Mouse (Mus musculus) myocyte (in vitro differentiated cells): ENCODE measurements around the gene Ipcef1. TPM values are rescaled to one million over a fixed set of nuclear protein-coding genes. Genes with fewer than 3 reads are reported as not detected.

ENCODE experiments used
- H3K27me3 ChIP-seq: one replicate; pipeline ENCODE4 v1.6.1; 2011; ENCODE audit not compliant: control insufficient read depth, insufficient read depth, insufficient read length
- H3K36me3 ChIP-seq: one replicate; pipeline ENCODE4 v1.6.1; 2011; ENCODE audit not compliant: control insufficient read depth, insufficient read depth
- H3K4me2 ChIP-seq: one replicate; pipeline ENCODE4 v1.6.1; 2011; ENCODE audit warnings: low read depth, control low read depth
- H3K4me3 ChIP-seq: one replicate; pipeline ENCODE4 v1.5.1; 2011; ENCODE audit warnings: mild to moderate bottlenecking, control low read depth, moderate library complexity
- H3K79me2 ChIP-seq: one replicate; pipeline ENCODE4 v1.6.1; 2011; ENCODE audit not compliant: control insufficient read depth, insufficient read depth
- H3ac ChIP-seq: one replicate; pipeline ENCODE4 v1.6.1; 2011; ENCODE audit not compliant: control insufficient read depth, insufficient read length
- CEBPB ChIP-seq: IDR thresholded peaks from 2 replicates; pipeline ENCODE4 v1.6.1; 2011; ENCODE audit warnings: mild to moderate bottlenecking, moderate library complexity; ENCODE audit not compliant: poor library complexity, insufficient read depth, severe bottlenecking
- E2F4 ChIP-seq: IDR thresholded peaks from one replicate; pipeline ENCODE4 v1.6.1; 2011; ENCODE audit warnings: mild to moderate bottlenecking, control low read depth, moderate library complexity; ENCODE audit not compliant: insufficient read depth
- MAX ChIP-seq: IDR thresholded peaks from one replicate; pipeline ENCODE4 v1.6.1; 2011; ENCODE audit warnings: low read depth, mild to moderate bottlenecking, control low read depth
- MYOD1 ChIP-seq, 3 experiments: IDR thresholded peaks; one replicate each; pipeline ENCODE4 v1.6.1; 2011; ENCODE audit warnings: control low read depth in 2 of 3, low read depth in 2 of 3, mild to moderate bottlenecking in 2 of 3, moderate library complexity in 1 of 3; ENCODE audit not compliant: insufficient read length in 2 of 3, control insufficient read depth in 1 of 3
- MYOG ChIP-seq, 3 experiments: IDR thresholded peaks; one replicate each; pipeline ENCODE4 v1.6.1; 2011; ENCODE audit warnings: control low read depth in 2 of 3, low read depth in 2 of 3, mild to moderate bottlenecking in 2 of 3; ENCODE audit not compliant: insufficient read length in 2 of 3, control insufficient read depth in 1 of 3, insufficient read depth in 1 of 3
- POLR2A ChIP-seq: IDR thresholded peaks from one replicate; pipeline ENCODE4 v1.6.1; 2011; ENCODE audit warnings: low read depth, mild to moderate bottlenecking, control low read depth, moderate library complexity; ENCODE audit not compliant: insufficient read length
- POLR2AphosphoS2 ChIP-seq: IDR thresholded peaks from one replicate; pipeline ENCODE4 v1.6.1; 2011; ENCODE audit warnings: low read depth, control low read depth; ENCODE audit not compliant: insufficient read length
- REST ChIP-seq: IDR thresholded peaks from one replicate; pipeline ENCODE4 v1.6.1; 2011; ENCODE audit warnings: mild to moderate bottlenecking, control low read depth, moderate library complexity; ENCODE audit not compliant: insufficient read depth, insufficient read length
- SRF ChIP-seq: IDR thresholded peaks from one replicate; pipeline ENCODE4 v1.6.1; 2011; ENCODE audit warnings: low read depth; ENCODE audit not compliant: control insufficient read depth, insufficient read length
- TCF12 ChIP-seq: IDR thresholded peaks from one replicate; pipeline ENCODE4 v1.6.1; 2011; ENCODE audit warnings: mild to moderate bottlenecking, control low read depth; ENCODE audit not compliant: poor library complexity, insufficient read depth, severe bottlenecking
- TCF3 ChIP-seq: IDR thresholded peaks from one replicate; pipeline ENCODE4 v1.6.1; 2011; ENCODE audit warnings: low read depth, control low read depth; ENCODE audit not compliant: insufficient read length
- USF1 ChIP-seq: IDR thresholded peaks from one replicate; pipeline ENCODE4 v1.6.1; 2011; ENCODE audit warnings: low read depth, mild to moderate bottlenecking, control low read depth, moderate library complexity
- polyA plus RNA-seq: library from polyadenylated mRNA; unstranded; fragments of >200 nt; fragmentation: generic; extraction: Trizol; gene quantifications from one replicate; pipeline ENCODE4 v1.2.1, GENCODE M21; 2012; ENCODE audit warnings: missing spikeins

Ipcef1 gene
- polyA plus RNA-seq, 1 experiment: not detected

DNA sequence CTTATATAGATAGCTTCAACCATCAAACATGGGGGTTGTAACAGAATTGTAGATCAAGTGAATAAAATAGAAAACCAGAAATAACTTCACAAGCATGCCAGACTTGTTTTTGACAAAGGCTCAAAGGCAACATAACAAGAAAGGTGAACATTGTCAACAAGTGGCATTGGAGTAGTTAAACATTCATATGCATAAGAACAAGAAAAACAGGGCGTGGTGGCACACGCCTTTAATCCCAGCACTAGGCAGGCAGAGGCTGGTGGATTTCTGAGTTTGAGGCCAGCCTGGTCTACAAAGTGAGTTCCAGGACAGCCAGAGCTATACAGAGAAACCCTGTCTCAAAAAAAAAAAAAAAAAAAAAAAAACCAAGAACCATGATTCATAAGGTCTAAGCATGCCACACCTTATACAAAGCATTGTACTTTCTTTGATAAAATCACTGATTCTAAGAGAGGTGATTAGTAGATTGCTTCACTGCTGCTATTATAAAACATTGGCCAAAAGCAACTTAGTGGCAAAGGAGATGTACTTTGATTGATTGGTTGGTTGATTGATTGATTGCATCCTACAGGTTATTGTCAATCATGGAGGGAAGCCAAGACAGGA lies 173.9 kb downstream of the Ipcef1 start:
- no peak overlapping the region for H3K4me2 ChIP-seq
- H3K4me3 ChIP-seq: no peak overlapping the region
- TF ChIP-seq POLR2AphosphoS2: no peak
- TF ChIP-seq MYOG (IDR thresholded peaks at IDR 0.05; ENCODE audit: control insufficient read depth in 1 of 3, insufficient read depth in 1 of 3, insufficient read length in 2 of 3, low read depth in 2 of 3): no peak
- no peak for TF ChIP-seq MAX
- no peak for TF ChIP-seq REST
- no peak for TF ChIP-seq TCF12
- TF ChIP-seq USF1: no peak
- TF ChIP-seq CEBPB: no peak
- no peak for TF ChIP-seq POLR2A
- no peak for TF ChIP-seq E2F4
- no peak for TF ChIP-seq SRF
- TF ChIP-seq TCF3: no peak
- TF ChIP-seq MYOD1 (IDR thresholded peaks at IDR 0.05; ENCODE audit: control insufficient read depth in 1 of 3, insufficient read length in 2 of 3, low read depth in 2 of 3): no peak
- H3K36me3 ChIP-seq: no peaks in the 10 kb centered on the region
- no peaks in the 10 kb centered on the region for H3K79me2 ChIP-seq
- H3K27me3 ChIP-seq: no peaks in the 10 kb centered on the region
- no peak overlapping the region for H3ac ChIP-seq

DNA sequence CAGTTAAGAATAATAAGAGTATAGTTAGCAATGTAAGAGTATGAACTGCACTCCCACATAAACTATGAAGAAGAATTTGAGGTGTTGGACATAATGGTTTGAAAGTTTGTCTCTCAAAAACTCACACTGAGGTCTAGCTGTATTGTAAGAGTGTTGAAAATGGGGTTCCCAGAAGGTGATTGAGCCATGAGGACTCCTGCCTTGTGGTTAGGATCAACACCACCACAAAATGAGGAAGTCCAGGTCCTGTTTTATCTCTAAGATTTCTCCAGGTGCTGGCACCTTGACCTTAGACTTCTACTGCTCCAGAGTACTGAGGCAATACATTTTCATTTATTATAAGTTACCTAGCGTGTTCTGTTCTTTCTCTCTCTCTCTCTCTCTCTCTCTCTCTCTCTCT lies 178.4 kb downstream of the Ipcef1 start:
- no peak overlapping the region for H3K4me3 ChIP-seq
- TF ChIP-seq POLR2A (no peak), REST (no peak), MAX (no peak), TCF12 (no peak), POLR2AphosphoS2 (no peak), SRF (no peak), E2F4 (no peak), MYOG (IDR thresholded peaks at IDR 0.05; ENCODE audit: control insufficient read depth in 1 of 3, insufficient read depth in 1 of 3, insufficient read length in 2 of 3, low read depth in 2 of 3) (no peak), CEBPB (no peak), MYOD1 (IDR thresholded peaks at IDR 0.05; ENCODE audit: control insufficient read depth in 1 of 3, insufficient read length in 2 of 3, low read depth in 2 of 3) (no peak), USF1 (no peak), TCF3 (no peak)
- no peaks in the 10 kb centered on the region for H3K36me3 ChIP-seq
- no peaks in the 10 kb centered on the region for H3K79me2 ChIP-seq
- H3K27me3 ChIP-seq: no peaks in the 10 kb centered on the region
- H3ac ChIP-seq: no peak overlapping the region
- no peak overlapping the region for H3K4me2 ChIP-seq

- H3K36me3 ChIP-seq: no peaks in the 10 kb centered on the region
- H3ac ChIP-seq: no peak overlapping the region
- H3K4me3 ChIP-seq: no peak overlapping the region
- no peaks in the 10 kb centered on the region for H3K79me2 ChIP-seq
- H3K4me2 ChIP-seq: no peak overlapping the region
- TF ChIP-seq MYOD1 (IDR thresholded peaks at IDR 0.05; ENCODE audit: control insufficient read depth in 1 of 3, insufficient read length in 2 of 3, low read depth in 2 of 3) (no peak), TCF12 (no peak), MAX (no peak), MYOG (IDR thresholded peaks at IDR 0.05; ENCODE audit: control insufficient read depth in 1 of 3, insufficient read depth in 1 of 3, insufficient read length in 2 of 3, low read depth in 2 of 3) (no peak), USF1 (no peak), SRF (no peak), E2F4 (no peak), POLR2A (no peak), CEBPB (no peak)
- H3K27me3 ChIP-seq: no peaks in the 10 kb centered on the region
Measured at GRCm38 (mm10) chr10:6871418-6872072, 180.7 kb downstream of the Ipcef1 start.

GRCm38 (mm10) chr10:6855812-6856211 lies 196.5 kb downstream of the Ipcef1 start:
- no peaks in the 10 kb centered on the region for H3K36me3 ChIP-seq
- no peak overlapping the region for H3ac ChIP-seq
- TF ChIP-seq USF1 (no peak), CEBPB (no peak), TCF12 (no peak), TCF3 (no peak)
- no peak overlapping the region for H3K4me2 ChIP-seq
- H3K4me3 ChIP-seq: no peak overlapping the region
- no peaks in the 10 kb centered on the region for H3K27me3 ChIP-seq
- no peaks in the 10 kb centered on the region for H3K79me2 ChIP-seq
